28 mouse cellular contexts compared by ENCODE assay signal in genomic region chr17:70858814-70859213, GRCm38 (mm10).
"Had no signal": no experiment of that assay in that cellular context is flagged by ENCODE, and none has a peak within 500 bp of the region (broad histone marks: within the 10 kb centered on the region; RNA-seq: fewer than 3 reads in every experiment).

No protein-coding gene starts in this region.

- H3K27ac ChIP-seq: embryonic facial prominence, embryonic 10.5 days; embryonic facial prominence, embryonic 12.5 days; embryonic facial prominence, embryonic 13.5 days; embryonic facial prominence, embryonic 15.5 days; forebrain, embryonic 10.5 days; forebrain, embryonic 12.5 days; forebrain, embryonic 13.5 days; forebrain, embryonic 15.5 days; gastrocnemius, adult 2 months had no signal

- H3K9ac ChIP-seq: embryonic facial prominence, embryonic 12.5 days; embryonic facial prominence, embryonic 13.5 days; embryonic facial prominence, embryonic 15.5 days; forebrain, embryonic 12.5 days; forebrain, embryonic 13.5 days; forebrain, embryonic 15.5 days; forebrain, postnatal 0 days had no signal

- ATAC-seq: forebrain, embryonic 13.5 days; forebrain, embryonic 14.5 days; forebrain, embryonic 15.5 days; forebrain, embryonic 16.5 days; forebrain, postnatal 0 days had no signal

- H3K4me1 ChIP-seq: forebrain, embryonic 15.5 days had no signal

- H3K27me3 ChIP-seq: embryonic facial prominence, embryonic 12.5 days; embryonic facial prominence, embryonic 13.5 days; embryonic facial prominence, embryonic 15.5 days; forebrain, embryonic 15.5 days had no signal

- DNase-seq: cerebellum, adult 2 months; cerebellum, adult 8-10 months; cerebellum, adult 9-10 months; cerebellum, adult 9-11 months; cerebellum, postnatal 10 days; cerebellum, postnatal 14 days; cerebellum, postnatal 25 days; cerebellum, postnatal 36 days; embryo, embryonic 11 days; forebrain, postnatal 0 days; gastrocnemius, adult 2 months; gastrocnemius, postnatal 10 days; gastrocnemius, postnatal 14 days; gastrocnemius, postnatal 25 days; gastrocnemius, postnatal 36 days; heart, adult 11 months; heart, adult 18-20 months had no signal

- H3K4me3 ChIP-seq: embryonic facial prominence, embryonic 10.5 days; embryonic facial prominence, embryonic 12.5 days; embryonic facial prominence, embryonic 13.5 days; embryonic facial prominence, embryonic 15.5 days; erythroblast, embryonic 14.5 days; forebrain, embryonic 10.5 days; forebrain, embryonic 12.5 days; forebrain, embryonic 13.5 days; forebrain, embryonic 15.5 days; gastrocnemius, adult 2 months had no signal

- H3K36me3 ChIP-seq: embryonic facial prominence, embryonic 12.5 days; embryonic facial prominence, embryonic 15.5 days; forebrain, embryonic 12.5 days; forebrain, embryonic 15.5 days had no signal

- H3K9me3 ChIP-seq: embryonic facial prominence, embryonic 12.5 days; embryonic facial prominence, embryonic 13.5 days; embryonic facial prominence, embryonic 15.5 days; forebrain, embryonic 13.5 days; forebrain, embryonic 15.5 days had no signal

- H3K4me2 ChIP-seq: embryonic facial prominence, embryonic 12.5 days; embryonic facial prominence, embryonic 13.5 days; embryonic facial prominence, embryonic 15.5 days; forebrain, embryonic 12.5 days; forebrain, embryonic 13.5 days; forebrain, embryonic 15.5 days had no signal
